Mouse (Mus musculus): Measurements from ENCODE around the gene Vezt. TPM values are rescaled to one million over a fixed set of nuclear protein-coding genes. Genes with fewer than 3 reads are reported as not detected.

Vezt gene
- polyA plus RNA-seq, 1 experiment: 10.2 TPM

DNA sequence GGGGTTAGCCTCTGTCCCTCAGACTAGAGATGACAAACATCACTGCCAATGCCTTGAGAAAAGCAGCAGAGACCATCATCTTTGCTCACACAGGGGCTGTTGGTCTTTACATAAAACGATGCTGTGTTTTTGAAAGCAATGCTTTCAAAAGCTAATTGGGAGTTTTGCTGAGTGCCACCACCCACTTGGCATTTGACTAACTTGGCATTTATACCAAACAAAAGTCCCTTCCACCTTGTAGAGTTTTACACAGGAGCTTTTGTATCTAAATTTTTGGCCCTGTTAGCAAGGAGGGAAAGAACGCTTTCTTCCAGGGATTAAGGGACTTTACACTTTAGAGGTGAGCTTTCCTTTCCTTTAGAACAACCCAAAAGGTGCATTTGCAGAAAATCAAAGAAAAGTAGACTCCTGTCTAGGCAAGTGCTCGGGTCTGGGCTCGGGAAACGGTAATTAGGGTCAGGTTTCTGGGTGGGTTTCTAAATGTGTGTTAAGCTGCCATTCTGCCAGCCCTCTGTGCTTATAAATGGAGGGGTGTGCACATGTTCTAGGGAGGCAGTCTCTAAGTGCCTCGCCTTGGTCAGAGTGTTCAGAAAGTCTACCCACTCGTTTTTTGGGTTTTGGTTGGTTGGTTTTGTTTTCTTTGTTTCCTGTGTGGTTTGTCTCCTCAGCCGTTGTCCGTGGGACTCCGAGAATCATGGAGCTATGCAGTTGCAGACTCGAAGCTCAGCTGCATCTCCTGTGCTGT is 119.9 kb downstream of the Vezt start:
- TF ChIP-seq MAX (IDR thresholded peaks at IDR 0.05) (no peak), MYOD1 (IDR thresholded peaks at IDR 0.05; ENCODE audit: control insufficient read depth, insufficient read length, low read depth) (no peak), MYOG (IDR thresholded peaks at IDR 0.05; ENCODE audit: control insufficient read depth, extremely low read depth, insufficient read length) (no peak), CTCF (IDR thresholded peaks at IDR 0.05; ENCODE audit: control insufficient read depth, insufficient read depth, insufficient read length) (no peak), USF1 (IDR thresholded peaks at IDR 0.05; ENCODE audit: low read depth) (no peak), CEBPB (IDR thresholded peaks at IDR 0.05; ENCODE audit: low read depth) (no peak)
- H3K79me2 ChIP-seq (ENCODE audit: control insufficient read depth, insufficient read depth): no peaks in the 10 kb centered on the region
- H3K36me3 ChIP-seq (ENCODE audit: control insufficient read depth, insufficient read depth): no peaks in the 10 kb centered on the region
- H3K79me3 ChIP-seq (ENCODE audit: low read depth): no peaks in the 10 kb centered on the region
- H3ac ChIP-seq (ENCODE audit: control insufficient read depth, insufficient read length, low read depth): no peak overlapping the region
- no peak overlapping the region for H3K4me3 ChIP-seq (ENCODE audit: insufficient read depth, poor library complexity, severe bottlenecking)
- no peaks in the 10 kb centered on the region for H3K27me3 ChIP-seq (ENCODE audit: control insufficient read depth, insufficient read depth, insufficient read length)

- no peaks in the 10 kb centered on the region for H3K36me3 ChIP-seq (ENCODE audit: control insufficient read depth, insufficient read depth)
- no peaks in the 10 kb centered on the region for H3K27me3 ChIP-seq (ENCODE audit: control insufficient read depth, insufficient read depth, insufficient read length)
- H3K4me3 ChIP-seq (ENCODE audit: insufficient read depth, poor library complexity, severe bottlenecking): no peak overlapping the region
- no peaks in the 10 kb centered on the region for H3K79me2 ChIP-seq (ENCODE audit: control insufficient read depth, insufficient read depth)
- no peaks in the 10 kb centered on the region for H3K79me3 ChIP-seq (ENCODE audit: low read depth)
- no peak overlapping the region for H3ac ChIP-seq (ENCODE audit: control insufficient read depth, insufficient read length, low read depth)
- TF ChIP-seq FOSL1 (IDR thresholded peaks at IDR 0.05; ENCODE audit: insufficient read depth, low read length, poor library complexity, severe bottlenecking) (no peak), MAX (IDR thresholded peaks at IDR 0.05) (no peak), MYOD1 (IDR thresholded peaks at IDR 0.05; ENCODE audit: control insufficient read depth, insufficient read length, low read depth) (no peak), CEBPB (IDR thresholded peaks at IDR 0.05; ENCODE audit: low read depth) (no peak), MYOG (IDR thresholded peaks at IDR 0.05; ENCODE audit: control insufficient read depth, extremely low read depth, insufficient read length) (no peak), CTCF (IDR thresholded peaks at IDR 0.05; ENCODE audit: control insufficient read depth, insufficient read depth, insufficient read length) (no peak), USF1 (IDR thresholded peaks at IDR 0.05; ENCODE audit: low read depth) (no peak)
Measured at GRCm38 (mm10) chr10:93913525-93913924, 122.1 kb downstream of the Vezt start.

GRCm38 (mm10) chr10:93912917-93913316 is 122.7 kb downstream of the Vezt start:
- Histone ChIP-seq H3ac (ENCODE audit: control insufficient read depth, insufficient read length, low read depth) (no peak overlapping the region), H3K4me3 (ENCODE audit: insufficient read depth, poor library complexity, severe bottlenecking) (no peak overlapping the region), H3K79me2 (ENCODE audit: control insufficient read depth, insufficient read depth) (no peaks in the 10 kb centered on the region), H3K79me3 (ENCODE audit: low read depth) (no peaks in the 10 kb centered on the region), H3K27me3 (ENCODE audit: control insufficient read depth, insufficient read depth, insufficient read length) (no peaks in the 10 kb centered on the region), H3K36me3 (ENCODE audit: control insufficient read depth, insufficient read depth) (no peaks in the 10 kb centered on the region)
- no peak for TF ChIP-seq CTCF (IDR thresholded peaks at IDR 0.05; ENCODE audit: control insufficient read depth, insufficient read depth, insufficient read length)
- no peak for TF ChIP-seq USF1 (IDR thresholded peaks at IDR 0.05; ENCODE audit: low read depth)
- no peak for TF ChIP-seq FOSL1 (IDR thresholded peaks at IDR 0.05; ENCODE audit: insufficient read depth, low read length, poor library complexity, severe bottlenecking)
- no peak for TF ChIP-seq MYOG (IDR thresholded peaks at IDR 0.05; ENCODE audit: control insufficient read depth, extremely low read depth, insufficient read length)
- TF ChIP-seq CEBPB (IDR thresholded peaks at IDR 0.05; ENCODE audit: low read depth): no peak
- TF ChIP-seq MAX (IDR thresholded peaks at IDR 0.05): no peak
- no peak for TF ChIP-seq MYOD1 (IDR thresholded peaks at IDR 0.05; ENCODE audit: control insufficient read depth, insufficient read length, low read depth)

- no peak for TF ChIP-seq MAX (IDR thresholded peaks at IDR 0.05)
- TF ChIP-seq MYOD1 (IDR thresholded peaks at IDR 0.05; ENCODE audit: control insufficient read depth, insufficient read length, low read depth): no peak
- H3K79me3 ChIP-seq (ENCODE audit: low read depth): no peaks in the 10 kb centered on the region
- H3ac ChIP-seq (ENCODE audit: control insufficient read depth, insufficient read length, low read depth): no peak overlapping the region
- no peaks in the 10 kb centered on the region for H3K27me3 ChIP-seq (ENCODE audit: control insufficient read depth, insufficient read depth, insufficient read length)
- H3K36me3 ChIP-seq (ENCODE audit: control insufficient read depth, insufficient read depth): no peaks in the 10 kb centered on the region
- no peaks in the 10 kb centered on the region for H3K79me2 ChIP-seq (ENCODE audit: control insufficient read depth, insufficient read depth)
- no peak overlapping the region for H3K4me3 ChIP-seq (ENCODE audit: insufficient read depth, poor library complexity, severe bottlenecking)
Measured at GRCm38 (mm10) chr10:93912136-93912855, 123.3 kb downstream of the Vezt start.

GRCm38 (mm10) chr10:93911326-93911725 is 124.3 kb downstream of the Vezt start:
- H3K36me3 ChIP-seq (ENCODE audit: control insufficient read depth, insufficient read depth): no peaks in the 10 kb centered on the region
- no peaks in the 10 kb centered on the region for H3K79me2 ChIP-seq (ENCODE audit: control insufficient read depth, insufficient read depth)
- no peak overlapping the region for H3K4me3 ChIP-seq (ENCODE audit: insufficient read depth, poor library complexity, severe bottlenecking)
- H3ac ChIP-seq (ENCODE audit: control insufficient read depth, insufficient read length, low read depth): no peak overlapping the region
- no peak for TF ChIP-seq FOSL1 (IDR thresholded peaks at IDR 0.05; ENCODE audit: insufficient read depth, low read length, poor library complexity, severe bottlenecking)
- no peak for TF ChIP-seq CTCF (IDR thresholded peaks at IDR 0.05; ENCODE audit: control insufficient read depth, insufficient read depth, insufficient read length)
- TF ChIP-seq CEBPB (IDR thresholded peaks at IDR 0.05; ENCODE audit: low read depth): no peak
- no peak for TF ChIP-seq USF1 (IDR thresholded peaks at IDR 0.05; ENCODE audit: low read depth)
- TF ChIP-seq MYOG (IDR thresholded peaks at IDR 0.05; ENCODE audit: control insufficient read depth, extremely low read depth, insufficient read length): no peak
- no peak for TF ChIP-seq MYOD1 (IDR thresholded peaks at IDR 0.05; ENCODE audit: control insufficient read depth, insufficient read length, low read depth)
- no peak for TF ChIP-seq MAX (IDR thresholded peaks at IDR 0.05)
- no peaks in the 10 kb centered on the region for H3K79me3 ChIP-seq (ENCODE audit: low read depth)
- no peaks in the 10 kb centered on the region for H3K27me3 ChIP-seq (ENCODE audit: control insufficient read depth, insufficient read depth, insufficient read length)
